Mouse (Mus musculus): Measurements from ENCODE around the gene Unc119b. TPM values are rescaled to one million over a fixed set of nuclear protein-coding genes. Genes with fewer than 3 reads are reported as not detected.
A peak's percentile ranks its signal among the peaks of the same experiment; 100 is the strongest.
"Not testable (repeated sequence)": the region's sequence is repeated elsewhere in the genome, so short reads cannot be mapped to it uniquely, and the experiment has no call there.

The Unc119b gene
- total RNA-seq, 2 experiments from 2014 or later: 26.8 to 30.9 TPM

DNA sequence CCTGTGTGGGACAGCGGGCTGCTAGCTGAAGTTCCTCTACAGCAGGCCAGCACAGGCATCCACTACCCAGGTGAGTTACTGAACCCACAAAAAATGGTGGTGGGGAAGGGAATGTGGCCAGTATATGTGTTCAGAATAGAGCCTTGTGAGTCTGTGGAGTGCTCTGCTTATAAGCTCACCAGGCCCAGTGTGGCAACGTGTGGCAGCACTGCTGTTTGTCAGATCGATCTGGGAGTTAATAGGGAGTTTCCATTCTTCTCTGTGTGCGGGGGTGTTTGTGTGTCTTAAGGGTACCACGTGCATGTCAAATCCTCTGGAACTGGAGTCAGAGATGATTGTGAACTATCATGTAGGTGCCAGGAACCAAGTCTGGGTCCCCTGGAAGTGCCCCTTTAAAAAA, 35.2 kb downstream of the Unc119b start:
- DNase-seq (ENCODE audit: extremely low spot score in 1 of 2, low spot score in 1 of 2): no peak

DNA sequence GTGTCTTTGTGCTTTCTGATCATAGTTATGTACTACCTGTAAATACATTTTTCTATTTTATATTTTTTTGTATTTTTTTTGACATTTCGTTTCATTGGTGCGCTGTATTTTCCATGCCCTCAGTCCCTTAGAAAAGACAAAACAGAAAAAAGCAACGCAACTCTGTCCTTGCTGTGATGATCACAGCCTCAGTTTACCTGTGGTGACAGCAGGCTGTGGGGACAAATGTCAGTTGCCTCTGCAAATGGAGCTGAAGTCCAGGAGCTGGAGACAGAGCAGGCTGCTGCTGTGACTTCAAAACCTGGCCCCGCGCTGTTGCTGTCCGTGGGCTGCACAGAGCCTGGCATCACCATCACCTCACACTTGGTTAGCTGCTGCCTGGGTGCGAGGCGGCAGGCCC, 36.6 kb downstream of the Unc119b start, which contains the start of gene Gm10401:
Gm10401 (minus strand) TSS at position 101 of the 400 bp plus-strand sequence.
- no peak for DNase-seq (ENCODE audit: extremely low spot score in 1 of 2, low spot score in 1 of 2)

DNA sequence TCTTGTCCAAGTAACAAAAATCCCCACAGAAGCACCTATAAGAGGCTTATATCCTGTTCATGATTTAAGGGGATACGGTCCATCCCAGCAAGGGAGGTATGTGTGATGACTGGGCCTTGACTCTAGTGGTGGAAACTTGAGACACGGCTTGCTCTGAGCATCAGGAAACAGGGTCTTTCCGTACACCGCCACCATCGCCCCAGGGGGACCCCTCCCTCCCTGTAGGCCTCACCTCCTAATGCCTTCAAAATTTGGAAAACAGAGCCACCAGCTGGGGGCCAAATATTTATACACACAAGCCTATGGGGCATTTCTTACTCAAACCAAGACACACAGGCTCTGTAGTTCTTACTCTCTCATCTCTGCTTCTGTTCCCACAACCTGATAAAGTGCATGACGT, 43.0 kb downstream of the Unc119b start:
- DNase-seq (ENCODE audit: extremely low spot score in 1 of 2, low spot score in 1 of 2): no peak

DNA sequence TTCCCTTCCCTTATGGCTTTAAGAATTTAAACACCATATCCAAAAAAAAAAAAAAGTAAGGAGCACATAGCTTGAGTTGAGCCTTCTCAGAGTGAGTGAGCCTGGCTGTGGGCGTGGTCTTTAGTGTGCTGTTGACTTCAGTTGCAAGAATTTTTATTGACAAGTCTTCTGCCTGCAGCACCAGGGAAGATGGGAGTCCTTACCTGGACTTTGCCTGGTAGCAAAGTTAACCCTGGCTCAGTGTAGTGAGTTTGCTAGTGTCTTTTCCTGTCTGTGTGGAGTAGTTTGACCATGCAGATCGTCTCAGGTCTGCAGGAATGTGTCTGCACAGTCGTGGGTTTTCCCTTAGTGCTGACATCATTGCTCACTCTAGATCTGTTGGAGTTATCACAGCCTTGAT, 43.8 kb downstream of the Unc119b start:
- no peak for DNase-seq (ENCODE audit: extremely low spot score in 1 of 2, low spot score in 1 of 2)

DNA sequence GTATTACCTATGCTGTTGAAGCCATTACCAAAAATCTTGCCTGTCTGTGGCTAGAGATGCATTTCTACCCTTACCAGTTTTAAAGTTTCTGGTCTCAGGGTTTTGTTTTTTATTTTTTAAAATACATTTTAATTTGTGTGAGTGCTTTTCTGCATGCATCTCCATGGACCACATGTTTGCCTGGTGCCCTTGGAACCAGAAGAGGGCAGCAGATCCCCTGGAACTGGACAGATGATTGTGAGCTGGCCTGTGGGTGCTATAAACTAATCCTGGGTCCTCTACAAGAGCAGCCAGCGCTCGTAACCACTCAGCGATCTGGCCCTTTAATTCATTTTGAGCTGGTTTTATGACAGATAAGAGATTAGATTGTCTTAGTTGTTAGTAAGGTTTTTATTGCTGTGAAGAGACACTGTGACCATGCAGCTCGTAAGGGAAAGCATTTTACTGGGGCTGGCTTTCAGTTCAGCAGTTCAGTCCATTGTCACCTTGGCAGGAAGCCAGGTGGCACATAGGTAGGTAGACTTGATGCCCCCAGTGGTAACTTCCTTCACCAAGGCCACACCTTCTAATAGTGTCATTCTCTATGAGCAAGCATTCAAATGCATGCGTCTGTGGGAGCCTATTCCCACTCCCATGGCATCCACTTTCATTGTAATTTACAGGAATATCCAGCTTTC, 45.0 kb downstream of the Unc119b start:
- DNase-seq (ENCODE audit: extremely low spot score in 1 of 2, low spot score in 1 of 2): no peak

DNA sequence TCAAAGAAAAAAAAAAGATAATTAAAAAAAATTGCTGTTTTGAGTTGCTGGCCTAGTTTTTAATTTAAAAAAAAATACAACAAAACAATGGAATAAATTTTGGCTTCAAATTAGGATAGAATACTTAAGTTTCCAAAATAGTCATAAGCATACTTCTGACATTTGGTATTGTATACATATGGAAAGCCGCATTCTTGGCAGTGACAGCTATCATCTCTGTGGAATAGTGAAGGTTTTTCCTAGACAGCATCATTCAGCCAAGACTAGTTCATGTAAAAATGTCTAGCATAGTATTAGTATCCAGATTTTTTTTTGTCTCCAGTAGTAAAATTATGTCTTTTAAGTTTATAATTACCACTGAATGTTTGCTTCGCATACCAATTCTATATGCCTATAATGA, 49.1 kb downstream of the Unc119b start:
- no peak for DNase-seq (ENCODE audit: extremely low spot score in 1 of 2, low spot score in 1 of 2)

DNA sequence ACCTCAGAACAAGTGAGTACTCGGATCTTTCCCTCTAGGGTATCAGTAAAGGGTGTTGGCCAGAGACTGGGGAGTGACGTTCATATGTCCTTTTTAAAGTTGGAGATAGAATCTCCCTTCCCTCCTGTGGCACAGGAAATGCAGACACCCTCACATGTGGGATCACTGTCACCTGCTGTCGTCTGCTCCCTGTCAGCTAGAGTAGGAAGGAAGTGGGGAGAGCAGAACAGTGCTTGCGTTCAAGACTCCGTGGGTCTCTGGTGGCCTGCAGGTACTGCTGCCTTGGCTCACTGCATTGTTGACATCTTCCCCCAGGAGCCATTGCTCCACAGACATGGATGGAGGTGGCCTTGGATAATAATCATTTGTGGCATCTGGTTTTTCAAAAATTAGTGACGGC, 51.3 kb downstream of the Unc119b start:
- no peak for DNase-seq (ENCODE audit: extremely low spot score in 1 of 2, low spot score in 1 of 2)

DNA sequence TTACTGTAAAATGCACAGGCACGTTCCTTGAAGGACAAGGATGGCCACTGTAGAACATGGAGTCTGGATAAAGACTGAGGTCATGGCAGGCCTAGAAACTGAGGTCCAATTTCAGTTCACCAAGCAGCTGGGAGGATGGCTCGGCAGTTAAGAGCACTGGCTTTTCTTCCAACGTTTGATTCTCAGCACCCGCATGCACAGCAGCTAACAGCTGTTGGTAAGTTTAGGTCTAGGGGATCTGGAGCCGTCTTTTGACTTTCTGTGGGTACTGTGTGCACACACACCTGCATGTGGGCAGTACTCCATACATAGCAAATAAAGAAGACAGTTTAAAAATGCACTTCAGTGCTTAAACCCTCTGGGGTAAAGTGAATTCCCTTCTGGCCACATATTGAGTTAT, 53.1 kb downstream of the Unc119b start:
- no peak for DNase-seq (ENCODE audit: extremely low spot score in 1 of 2, low spot score in 1 of 2)

DNA sequence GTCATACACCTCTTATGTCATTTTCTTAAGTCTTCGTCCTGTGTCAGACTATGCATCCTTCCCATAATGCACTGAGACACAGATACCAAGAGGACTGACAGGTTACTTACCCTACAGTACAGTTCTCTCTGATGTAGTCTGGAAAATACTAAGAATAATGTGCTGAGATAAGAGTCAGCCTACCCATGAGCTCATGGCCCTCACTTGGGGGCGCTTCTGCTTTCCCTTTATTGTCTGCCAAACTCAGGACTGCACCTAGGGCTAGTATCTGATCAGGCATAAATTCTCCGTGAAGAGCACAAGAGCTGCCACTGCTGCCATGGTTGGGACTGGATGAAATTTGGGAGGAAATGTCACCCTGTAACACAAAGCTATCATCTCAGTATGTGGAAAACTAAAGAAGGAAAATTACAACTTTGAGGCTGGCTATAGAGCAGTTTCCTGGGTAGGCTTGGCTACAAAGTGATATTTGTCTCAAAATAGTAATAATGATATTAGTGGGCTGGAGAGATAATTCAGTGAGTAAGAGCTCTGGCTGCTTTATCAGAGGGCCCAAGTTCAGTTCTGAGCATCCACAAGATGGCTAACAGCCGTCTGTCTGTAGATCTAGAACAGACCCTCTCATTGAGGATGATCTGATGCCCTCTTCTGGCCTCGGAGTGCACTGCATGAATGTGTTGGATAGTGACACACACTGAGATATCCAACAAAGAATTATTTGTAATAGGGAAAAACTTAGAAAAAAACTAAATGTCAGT, 58.5 kb downstream of the Unc119b start:
- DNase-seq (ENCODE audit: extremely low spot score in 1 of 2, low spot score in 1 of 2): peak; percentile 39 to 71

DNA sequence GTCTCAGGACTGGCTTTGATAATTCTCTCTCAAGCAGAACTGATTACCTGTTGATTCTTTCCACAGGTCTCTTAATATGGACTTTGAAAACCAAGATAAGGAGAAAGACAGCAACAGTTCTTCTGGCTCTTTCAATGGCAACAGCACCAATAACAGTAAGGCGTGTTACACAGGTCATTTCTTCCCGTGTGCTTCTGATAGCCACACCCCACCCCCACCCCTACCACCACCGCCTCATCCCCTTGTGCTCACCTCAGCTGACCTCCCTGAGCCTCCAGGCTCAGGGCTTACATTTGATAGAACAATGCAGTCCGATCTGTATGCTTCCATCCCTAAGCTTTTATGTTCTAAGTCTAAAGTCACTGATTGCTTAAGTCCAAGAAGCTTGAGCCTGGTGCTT, 60.0 kb downstream of the Unc119b start:
- DNase-seq (ENCODE audit: extremely low spot score in 1 of 2, low spot score in 1 of 2): no peak

DNA sequence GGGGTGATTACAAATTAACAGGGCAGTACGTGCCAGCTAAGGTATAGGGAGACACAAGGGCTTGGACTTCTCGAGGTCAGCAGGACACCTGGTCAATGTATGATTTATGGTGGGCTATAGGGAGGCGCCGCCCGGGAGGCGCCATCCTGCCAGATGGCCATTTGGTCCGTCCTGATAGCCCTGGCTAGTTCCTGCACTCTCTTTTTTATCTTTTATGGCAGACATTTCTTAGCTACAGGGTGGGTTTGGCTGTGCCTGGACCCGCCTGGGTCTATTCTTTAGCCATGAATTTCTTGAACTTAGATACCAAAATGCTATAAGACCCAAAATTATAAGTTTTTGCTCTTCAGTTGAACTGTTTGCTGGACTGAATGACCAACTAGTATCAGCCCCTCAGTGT, 61.5 kb downstream of the Unc119b start:
- not testable (repeated sequence) for DNase-seq (ENCODE audit: extremely low spot score in 1 of 2, low spot score in 1 of 2)

Other genes with a start within 250 kb of the Unc119b start
- 1 to 10 TPM; 1.8 to 1.9 TPM for gene Oasl2, start 238.0 kb downstream of the Unc119b start, total RNA-seq (2021)
- gene Oasl1, start 211.7 kb downstream of the Unc119b start, total RNA-seq (2021): not detected
- 100 to 1,000 TPM; 209 to 211 TPM for gene 2210016L21Rik, start 192.8 kb downstream of the Unc119b start, total RNA-seq (2021)
- not detected for gene Hnf1a, start 163.9 kb downstream of the Unc119b start, total RNA-seq (2021)
- gene Sppl3, start 123.8 kb downstream of the Unc119b start, total RNA-seq (2021): 10 to 100 TPM; 84.7 to 85.9 TPM
- not detected for gene Gm10401, start 36.7 kb downstream of the Unc119b start, total RNA-seq (2021)
- 1 to 10 TPM; 8.0 to 8.1 TPM for gene Acads, start 15.6 kb downstream of the Unc119b start, total RNA-seq (2021)
- gene Mlec, start 23.2 kb upstream of the Unc119b start, total RNA-seq (2021): 10 to 100 TPM; 75.6 to 86.5 TPM
- 100 to 1,000 TPM; 118 to 121 TPM for gene Cabp1, start 59.4 kb upstream of the Unc119b start, total RNA-seq (2021)
- 100 to 1,000 TPM in 1 of 2 experiments, 10 to 100 TPM in 1; 83.7 to 108 TPM for gene Pop5, start 100.9 kb upstream of the Unc119b start, total RNA-seq (2021)
- 100 to 1,000 TPM; 252 to 257 TPM for gene Rnf10, start 137.9 kb upstream of the Unc119b start, total RNA-seq (2021)
- 10 to 100 TPM; 38.5 to 42.8 TPM for gene Coq5, start 144.7 kb upstream of the Unc119b start, total RNA-seq (2021)
- 100 to 1,000 TPM; 799 to 873 TPM for gene Dynll1, start 166.0 kb upstream of the Unc119b start, total RNA-seq (2021)
- gene Srsf9, start 192.2 kb upstream of the Unc119b start, total RNA-seq (2021): 10 to 100 TPM; 79.8 to 90.6 TPM
- 10 to 100 TPM; 21.5 to 24.4 TPM for gene Gatc, start 206.2 kb upstream of the Unc119b start, total RNA-seq (2021)
- gene Triap1, start 206.2 kb upstream of the Unc119b start, total RNA-seq (2021): 10 to 100 TPM; 22.9 to 28.6 TPM
- gene Cox6a1, start 214.0 kb upstream of the Unc119b start, total RNA-seq (2021): 100 to 1,000 TPM; 814 to 862 TPM